Mouse (Mus musculus): Measurements from ENCODE around the gene Prkaa2. TPM values are rescaled to one million over a fixed set of nuclear protein-coding genes. Genes with fewer than 3 reads are reported as not detected.

Prkaa2 gene
- polyA plus RNA-seq, 1 experiment from 2014 or later, result 0.92 TPM

- Histone ChIP-seq H3K4me3 (replicated peaks) (no peak overlapping the region), H3K36me3 (no peaks in the 10 kb centered on the region), H3K27me3 (no peaks in the 10 kb centered on the region), H3K4me2 (no peak overlapping the region), H3K4me1 (replicated peaks) (no peaks in the 10 kb centered on the region), H3K9ac (replicated peaks) (no peak overlapping the region), H3K27ac (no peak overlapping the region), H3K9me3 (no peaks in the 10 kb centered on the region)
- WGBS, result 84% methylated on average over 5 of the region's 5 CpGs
- no peak for ATAC-seq (ENCODE audit: insufficient number of reproducible peaks, insufficient read depth, low FRiP score, low TSS enrichment, low read depth)
Observed at GRCm38 (mm10) chr4:104985960-104986632, 123.6 kb downstream of the Prkaa2 start.

Other genes with a start within 250 kb of the Prkaa2 start
- not detected in 2 replicates for gene C8a, start 233.5 kb downstream of the Prkaa2 start, polyA plus RNA-seq (2016; fragmentation: Nextera tagmentation; extraction: Ambion mirVana)
- 0.09 TPM in 1 of 2 replicates, not detected in the other for gene Fyb2, start 196.4 kb downstream of the Prkaa2 start, polyA plus RNA-seq (2016; fragmentation: Nextera tagmentation; extraction: Ambion mirVana)
- 96.0 and 110 TPM in 2 replicates for gene Plpp3, start 47.5 kb upstream of the Prkaa2 start, polyA plus RNA-seq (2016; fragmentation: Nextera tagmentation; extraction: Ambion mirVana)

Data from limb, embryonic 12.5 days (tissue).